Mouse (Mus musculus) spleen, embryonic (tissue): ENCODE data around the gene Mprip.
"Not testable (repeated sequence)": the region's sequence is repeated elsewhere in the genome, so short reads cannot be mapped to it uniquely, and the experiment has no call there.

Experiments
- CTCF ChIA-PET: fragments of 350-600 bp; sonication (Branson Sonifier 250); formaldehyde crosslinking; loops from one replicate; lab custom pipeline; 2022; lab: Charles Lee

Mprip gene

GRCm38 (mm10) chr11:59653003-59653402 is 8.1 kb upstream of the Mprip start:
- CTCF ChIA-PET, result no interaction called here

- CTCF ChIA-PET, result no interaction called here
Measured at GRCm38 (mm10) chr11:59653547-59653946, 7.6 kb upstream of the Mprip start.

- CTCF ChIA-PET, result no interaction called here
Measured at GRCm38 (mm10) chr11:59655337-59655736, 5.8 kb upstream of the Mprip start.

- CTCF ChIA-PET, result no interaction called here
Measured at GRCm38 (mm10) chr11:59656016-59656415, 5.1 kb upstream of the Mprip start.

GRCm38 (mm10) chr11:59661601-59662248 is 620 bp downstream of the Mprip start:
- CTCF ChIA-PET, result no interaction called here

GRCm38 (mm10) chr11:59662249-59662788 is 1.2 kb downstream of the Mprip start:
- CTCF ChIA-PET, result interaction anchor here (0.6 to 0.7 kb wide), 2 partner anchors 128 to 232 kb away, joined by 3 to 4 read pairs; no protein-coding TSS in a partner anchor

- CTCF ChIA-PET, result interaction anchor here (0.6 to 0.8 kb wide), 3 partner anchors 65 to 232 kb away, joined by 3 to 9 read pairs (median 4); no protein-coding TSS in a partner anchor
Measured at GRCm38 (mm10) chr11:59662877-59663775, 2.0 kb downstream of the Mprip start.

GRCm38 (mm10) chr11:59663776-59664320 is 2.7 kb downstream of the Mprip start:
- CTCF ChIA-PET, result interaction anchor here (0.8 kb wide), 1 partner anchor 65 kb away, joined by 9 read pairs; no protein-coding TSS in a partner anchor

- CTCF ChIA-PET, result no interaction called here
Measured at GRCm38 (mm10) chr11:59664818-59665217, 3.7 kb downstream of the Mprip start.

- CTCF ChIA-PET, result no interaction called here
Measured at GRCm38 (mm10) chr11:59671049-59671693, 10.1 kb downstream of the Mprip start.

- CTCF ChIA-PET, result no interaction called here
Measured at GRCm38 (mm10) chr11:59674013-59674412, 12.9 kb downstream of the Mprip start.

GRCm38 (mm10) chr11:59674746-59675145 is 13.6 kb downstream of the Mprip start:
- CTCF ChIA-PET, result not testable (repeated sequence)

GRCm38 (mm10) chr11:59677767-59678166 is 16.7 kb downstream of the Mprip start:
- CTCF ChIA-PET, result no interaction called here

- CTCF ChIA-PET, result no interaction called here
Measured at GRCm38 (mm10) chr11:59678693-59679092, 17.6 kb downstream of the Mprip start.

- CTCF ChIA-PET, result interaction anchor here (0.7 kb wide), 1 partner anchor 210 kb away, joined by 3 read pairs; no protein-coding TSS in a partner anchor
Measured at GRCm38 (mm10) chr11:59680111-59680510, 19.0 kb downstream of the Mprip start.

GRCm38 (mm10) chr11:59684956-59685355 is 23.9 kb downstream of the Mprip start:
- CTCF ChIA-PET, result interaction anchor here (0.6 kb wide), 1 partner anchor 37 kb away, joined by 18 read pairs; no protein-coding TSS in a partner anchor

GRCm38 (mm10) chr11:59694533-59694932 is 33.4 kb downstream of the Mprip start:
- CTCF ChIA-PET, result interaction anchor here (0.6 kb wide), 1 partner anchor 20 kb away, joined by 7 read pairs; no protein-coding TSS in a partner anchor

- CTCF ChIA-PET, result no interaction called here
Measured at GRCm38 (mm10) chr11:59695550-59695949, 34.4 kb downstream of the Mprip start.

GRCm38 (mm10) chr11:59697572-59697971 is 36.5 kb downstream of the Mprip start:
- CTCF ChIA-PET, result no interaction called here

GRCm38 (mm10) chr11:59700787-59701186 is 39.7 kb downstream of the Mprip start:
- CTCF ChIA-PET, result no interaction called here

GRCm38 (mm10) chr11:59705113-59705512 is 44.0 kb downstream of the Mprip start:
- CTCF ChIA-PET, result no interaction called here
